Mouse (Mus musculus) forebrain, embryonic 12.5 days (tissue): Measurements from ENCODE around the gene Rfng. TPM values are rescaled to one million over a fixed set of nuclear protein-coding genes. Genes with fewer than 3 reads are reported as not detected.

Experiments used
- ATAC-seq: fragments of 200-750 bp; cut with Nextera tagmentation; 2 replicates; pipeline ENCODE4 v1.8.0; 2017; ENCODE audit warnings: moderate TSS enrichment; ENCODE audit not compliant: low FRiP score
- H3K27ac ChIP-seq: fragments of 300-500 bp; sonication (generic); 2 replicates; pipeline ENCODE4 v1.5.1; 2016; ENCODE audit warnings: mild to moderate bottlenecking
- H3K27me3 ChIP-seq: fragments of 300-500 bp; sonication (generic); 2 replicates; pipeline ENCODE4 v1.6.1; 2016; ENCODE audit warnings: mild to moderate bottlenecking
- H3K36me3 ChIP-seq: fragments of 300-500 bp; sonication (generic); replicated peaks from 2 replicates; pipeline ENCODE4 v1.6.1; 2016; ENCODE audit warnings: mild to moderate bottlenecking
- H3K4me1 ChIP-seq: fragments of 300-500 bp; sonication (generic); 2 replicates; pipeline ENCODE4 v1.6.1; 2016
- H3K4me2 ChIP-seq: fragments of 300-500 bp; sonication (generic); 2 replicates; pipeline ENCODE4 v1.6.1; 2016; ENCODE audit warnings: mild to moderate bottlenecking, moderate library complexity
- H3K4me3 ChIP-seq: fragments of 300-500 bp; sonication (generic); replicated peaks from 2 replicates; pipeline ENCODE4 v1.5.1; 2016; ENCODE audit warnings: mild to moderate bottlenecking
- H3K9ac ChIP-seq: fragments of 300-500 bp; sonication (generic); 2 replicates; pipeline ENCODE4 v1.6.1; 2016; ENCODE audit warnings: mild to moderate bottlenecking
- H3K9me3 ChIP-seq: fragments of 300-500 bp; sonication (generic); 2 replicates; pipeline ENCODE4 v1.6.1; 2016
- WGBS: fragments of 180-500 bp; shearing (Covaris S2); methylation state at CpG from one replicate; pipeline ENCODE4 v1.1.7; 2016; 5-methylcytosine and 5-hydroxymethylcytosine counted together
- polyA plus RNA-seq: library from polyadenylated mRNA; unstranded; fragments of >200 nt; fragmentation: Nextera tagmentation; extraction: Ambion mirVana; gene quantifications from 2 replicates; pipeline ENCODE4 v1.2.1, GENCODE M21; 2016

Gene Rfng
- polyA plus RNA-seq, 1 experiment from 2014 or later: 58.1 TPM

GRCm38 (mm10) chr11:120761811-120762671, 22.0 kb downstream of the Rfng start:
- H3K27me3 ChIP-seq: peaks cover 11% of the 10 kb centered on the region
- H3K4me1 ChIP-seq: 0 out of 2 replicates have a peak, but pooled peaks cover 3% of the 10 kb centered on the region
- H3K4me3 ChIP-seq: no peak overlapping the region
- WGBS: 68% methylated on average over 14 of the region's 14 CpGs
- no peak overlapping the region for H3K4me2 ChIP-seq
- no peaks in the 10 kb centered on the region for H3K36me3 ChIP-seq
- no peak for ATAC-seq
- H3K9me3 ChIP-seq: peaks cover 20% of the 10 kb centered on the region
- H3K27ac ChIP-seq: no peak overlapping the region
- H3K9ac ChIP-seq: no peak overlapping the region

GRCm38 (mm10) chr11:120760236-120760635, 23.8 kb downstream of the Rfng start:
- H3K4me1 ChIP-seq: 0 out of 2 replicates have a peak, but pooled peaks cover 3% of the 10 kb centered on the region
- no peak overlapping the region for H3K9ac ChIP-seq
- no peak overlapping the region for H3K4me3 ChIP-seq
- peaks cover 25% of the 10 kb centered on the region for H3K9me3 ChIP-seq
- 86% methylated on average over 9 of the region's 9 CpGs for WGBS
- no peaks in the 10 kb centered on the region for H3K36me3 ChIP-seq
- peaks cover 11% of the 10 kb centered on the region for H3K27me3 ChIP-seq
- no peak for ATAC-seq
- H3K27ac ChIP-seq: no peak overlapping the region
- H3K4me2 ChIP-seq: no peak overlapping the region

DNA sequence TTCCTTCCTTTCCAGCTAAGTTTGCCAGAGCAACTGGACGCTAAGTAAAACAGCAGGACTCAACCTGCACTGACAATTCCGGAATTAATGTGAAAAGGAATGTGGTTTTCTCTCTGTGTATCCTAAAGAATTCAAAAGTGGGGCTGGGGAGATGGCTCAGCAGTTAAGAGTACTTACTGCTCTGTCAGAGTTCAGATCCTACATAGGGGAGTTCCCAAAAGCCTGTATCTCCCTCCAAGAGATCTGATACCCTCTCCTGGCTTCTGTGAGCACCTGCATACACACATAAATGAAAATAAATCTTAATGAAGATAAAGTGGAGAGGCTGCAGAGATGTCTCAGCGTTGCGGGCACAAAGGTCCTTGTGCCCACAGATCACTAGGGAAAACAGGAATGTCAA, 32.4 kb downstream of the Rfng start:
- Histone ChIP-seq H3K27me3 (no peaks in the 10 kb centered on the region), H3K4me3 (no peak overlapping the region), H3K4me1 (no peaks in the 10 kb centered on the region), H3K9me3 (0 out of 2 replicates have a peak, but pooled peaks cover under 1% of the 10 kb centered on the region), H3K36me3 (no peaks in the 10 kb centered on the region), H3K4me2 (no peak overlapping the region), H3K27ac (no peak overlapping the region), H3K9ac (no peak overlapping the region)
- 81% methylated on average over 4 of the region's 4 CpGs for WGBS
- no peak for ATAC-seq

- Histone ChIP-seq H3K27me3 (no peaks in the 10 kb centered on the region), H3K9ac (no peak overlapping the region), H3K27ac (no peak overlapping the region), H3K4me1 (no peaks in the 10 kb centered on the region), H3K4me2 (no peak overlapping the region), H3K36me3 (no peaks in the 10 kb centered on the region), H3K4me3 (no peak overlapping the region), H3K9me3 (no peaks in the 10 kb centered on the region)
- 61% methylated on average over 8 of the region's 8 CpGs for WGBS
- no peak for ATAC-seq
These were observed 34.6 kb downstream of the Rfng start for GRCm38 (mm10) chr11:120749430-120749829.

DNA sequence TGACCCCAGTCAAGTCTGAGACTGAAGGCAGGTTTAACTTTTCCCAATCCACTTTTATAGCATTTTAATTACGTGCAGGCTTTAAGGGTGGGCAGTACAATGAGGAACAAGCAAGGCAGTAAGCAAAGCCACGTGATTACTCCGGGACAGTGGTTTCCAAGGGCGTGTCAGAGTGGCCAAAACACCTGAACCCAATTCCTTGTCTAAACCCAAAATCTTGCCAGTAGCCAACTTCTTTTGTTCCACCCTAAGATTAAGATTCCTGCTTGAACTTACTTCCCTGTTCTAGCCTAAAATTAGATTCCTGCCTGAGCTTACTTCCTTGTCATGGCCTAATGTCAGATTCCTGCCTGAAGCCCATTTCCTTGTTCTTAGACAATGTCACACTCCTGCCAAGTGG, 36.0 kb downstream of the Rfng start:
- Histone ChIP-seq H3K27ac (no peak overlapping the region), H3K27me3 (no peaks in the 10 kb centered on the region), H3K4me1 (no peaks in the 10 kb centered on the region), H3K4me2 (no peak overlapping the region), H3K4me3 (no peak overlapping the region), H3K9me3 (no peaks in the 10 kb centered on the region), H3K9ac (no peak overlapping the region), H3K36me3 (no peaks in the 10 kb centered on the region)
- 83% methylated on average over 4 of the region's 4 CpGs for WGBS
- no peak for ATAC-seq

GRCm38 (mm10) chr11:120744121-120744701, 39.8 kb downstream of the Rfng start:
- Histone ChIP-seq H3K4me3 (no peak overlapping the region), H3K27me3 (no peaks in the 10 kb centered on the region), H3K4me1 (no peaks in the 10 kb centered on the region), H3K9ac (no peak overlapping the region), H3K36me3 (no peaks in the 10 kb centered on the region), H3K9me3 (no peaks in the 10 kb centered on the region), H3K27ac (no peak overlapping the region), H3K4me2 (no peak overlapping the region)
- 79% methylated on average over 7 of the region's 7 CpGs for WGBS
- ATAC-seq: no peak

- Histone ChIP-seq H3K4me1 (no peaks in the 10 kb centered on the region), H3K9me3 (no peaks in the 10 kb centered on the region), H3K9ac (no peak overlapping the region), H3K27me3 (no peaks in the 10 kb centered on the region), H3K27ac (no peak overlapping the region), H3K4me3 (no peak overlapping the region), H3K36me3 (no peaks in the 10 kb centered on the region), H3K4me2 (no peak overlapping the region)
- no peak for ATAC-seq
- 89% methylated on average over 5 of the region's 5 CpGs for WGBS
These were observed 43.0 kb downstream of the Rfng start for GRCm38 (mm10) chr11:120740981-120741380.

- WGBS: 76% methylated on average over 6 of the region's 6 CpGs
These were observed 47.6 kb downstream of the Rfng start for GRCm38 (mm10) chr11:120736424-120736823.

DNA sequence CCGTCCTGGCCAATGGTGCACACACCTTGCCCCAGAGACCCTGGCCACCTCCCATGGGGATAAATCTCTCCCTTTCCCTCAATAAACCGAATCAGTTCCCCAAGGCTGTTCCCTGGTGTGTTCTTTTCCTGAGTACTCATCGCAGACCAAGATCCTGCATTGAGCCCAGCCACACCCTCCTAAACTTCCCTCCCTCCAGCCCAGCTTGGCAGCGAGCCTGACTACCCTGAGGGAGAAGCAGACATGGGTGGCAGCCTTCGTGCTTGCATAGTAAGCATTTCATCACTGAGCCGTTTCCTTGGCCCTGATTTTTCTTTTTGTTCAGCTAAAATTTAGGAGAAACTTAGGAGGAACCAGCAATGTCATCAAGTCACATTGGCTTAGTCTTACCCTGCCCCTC, 50.5 kb downstream of the Rfng start:
- no peaks in the 10 kb centered on the region for H3K9me3 ChIP-seq
- no peak overlapping the region for H3K4me3 ChIP-seq
- H3K4me2 ChIP-seq: no peak overlapping the region
- H3K27me3 ChIP-seq: peaks cover 26% of the 10 kb centered on the region
- peaks cover 4% of the 10 kb centered on the region; the same call in 1 of the 2 replicates for H3K4me1 ChIP-seq
- no peak overlapping the region for H3K9ac ChIP-seq
- H3K27ac ChIP-seq: no peak overlapping the region
- no peak for ATAC-seq
- 70% methylated on average over 6 of the region's 6 CpGs for whole genome bisulfite sequencing
- H3K36me3 ChIP-seq: no peaks in the 10 kb centered on the region

More at GRCm38 (mm10) chr11:120736424-120736823, 47.6 kb downstream of the Rfng start:
- H3K9ac ChIP-seq: no peak overlapping the region
- no peak overlapping the region for H3K4me2 ChIP-seq
- no peak overlapping the region for H3K4me3 ChIP-seq
- no peaks in the 10 kb centered on the region for H3K36me3 ChIP-seq
- H3K9me3 ChIP-seq: no peaks in the 10 kb centered on the region
- no peaks in the 10 kb centered on the region for H3K4me1 ChIP-seq
- ATAC-seq: no peak
- H3K27me3 ChIP-seq: peaks cover 10% of the 10 kb centered on the region
- H3K27ac ChIP-seq: no peak overlapping the region

DNA sequence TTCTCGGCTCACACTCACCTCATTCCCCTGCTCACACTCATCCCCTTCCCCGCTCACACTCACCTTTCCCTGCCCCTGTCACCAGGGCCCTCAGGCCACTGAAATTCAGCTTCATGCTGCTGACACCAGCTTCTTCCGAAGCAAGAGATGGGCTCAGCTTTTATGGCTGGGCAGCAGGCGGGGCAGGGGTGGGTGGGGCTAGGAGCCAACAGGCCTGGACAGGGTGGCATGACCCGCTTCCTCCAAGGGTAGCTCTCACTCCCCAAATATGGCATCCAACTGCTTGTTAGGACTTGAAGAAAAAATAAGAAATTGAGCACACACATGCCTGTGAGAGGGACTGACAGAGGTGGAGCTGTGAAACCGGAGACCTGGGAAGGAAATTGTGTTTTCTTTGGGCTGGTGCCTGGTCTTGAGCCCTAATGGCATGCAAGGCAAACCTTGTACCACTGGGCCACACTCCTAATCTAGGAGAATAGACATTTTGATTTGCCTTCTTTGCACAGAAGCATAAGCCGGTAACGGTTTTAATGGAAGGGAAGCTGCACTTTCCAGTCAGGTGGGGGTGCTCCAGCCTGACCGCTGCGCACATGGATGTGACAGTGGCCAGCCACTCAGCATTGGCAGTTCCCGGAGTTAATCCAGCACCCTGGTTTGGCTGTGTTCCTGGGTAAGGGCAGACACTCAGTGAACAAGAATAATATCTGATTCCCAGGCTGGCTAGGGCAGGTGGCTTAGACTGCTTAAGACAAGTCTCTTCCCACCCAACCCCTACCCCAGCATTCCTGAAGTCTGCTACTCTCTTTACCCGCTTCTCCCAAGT, 51.9 kb downstream of the Rfng start, which contains the start of gene Cbr2:
Cbr2 (minus strand) TSS at position 257 of the 823 bp plus-strand sequence.
- Histone ChIP-seq H3K4me3 (no peak within 1 kb of the TSS), H3K27ac (no peak within 1 kb of the TSS), H3K36me3 (no peaks in the 10 kb centered on the region), H3K9ac (no peak within 1 kb of the TSS), H3K4me1 (peaks cover 6% of the 10 kb centered on the region; the same call in 1 of the 2 replicates), H3K9me3 (no peaks in the 10 kb centered on the region), H3K4me2 (no peak within 1 kb of the TSS), H3K27me3 (peaks cover 32% of the 10 kb centered on the region)
- no peak for ATAC-seq
- 79% methylated on average over 12 of the region's 12 CpGs for WGBS

- Histone ChIP-seq H3K9me3 (no peaks in the 10 kb centered on the region), H3K9ac (no peak overlapping the region), H3K4me3 (no peak overlapping the region), H3K36me3 (no peaks in the 10 kb centered on the region), H3K27ac (no peak overlapping the region), H3K4me2 (no peak overlapping the region), H3K4me1 (peaks cover 13% of the 10 kb centered on the region), H3K27me3 (peaks cover 32% of the 10 kb centered on the region)
- ATAC-seq: no peak
- 91% methylated on average over 1 of the region's 1 CpGs for WGBS
These were observed 52.6 kb downstream of the Rfng start for GRCm38 (mm10) chr11:120731395-120731794.
